Mouse (Mus musculus) heart, embryonic 12.5 days (tissue): ENCODE results near the gene Tnip3. TPM values are rescaled to one million over a fixed set of nuclear protein-coding genes. Genes with fewer than 3 reads are reported as not detected.
A peak's percentile ranks its signal among the peaks of the same experiment; 100 is the strongest.

Experiments
- ATAC-seq: fragments of 200-750 bp; cut with Nextera tagmentation; 2 replicates; pipeline ENCODE4 v1.8.0; 2017; ENCODE audit warnings: moderate TSS enrichment, moderate library complexity; ENCODE audit not compliant: insufficient number of reproducible peaks, low FRiP score
- H3K27ac ChIP-seq: fragments of 300-500 bp; sonication (generic); 2 replicates; pipeline ENCODE4 v1.5.1; 2016; ENCODE audit warnings: mild to moderate bottlenecking, moderate library complexity; ENCODE audit not compliant: poor library complexity, severe bottlenecking
- H3K27me3 ChIP-seq: fragments of 300-500 bp; sonication (generic); replicated peaks from 2 replicates; pipeline ENCODE4 v1.6.1; 2016; ENCODE audit warnings: mild to moderate bottlenecking, moderate library complexity
- H3K36me3 ChIP-seq: fragments of 300-500 bp; sonication (generic); 2 replicates; pipeline ENCODE4 v1.6.1; 2016; ENCODE audit warnings: mild to moderate bottlenecking, moderate library complexity
- H3K4me1 ChIP-seq: fragments of 300-500 bp; sonication (generic); replicated peaks from 2 replicates; pipeline ENCODE4 v1.6.1; 2016; ENCODE audit warnings: mild to moderate bottlenecking
- H3K4me2 ChIP-seq: fragments of 300-500 bp; sonication (generic); 2 replicates; pipeline ENCODE4 v1.6.1; 2016; ENCODE audit warnings: mild to moderate bottlenecking, moderate library complexity
- H3K4me3 ChIP-seq: fragments of 300-500 bp; sonication (generic); 2 replicates; pipeline ENCODE4 v1.5.1; 2016; ENCODE audit warnings: mild to moderate bottlenecking
- H3K9ac ChIP-seq: fragments of 300-500 bp; sonication (generic); 2 replicates; pipeline ENCODE4 v1.6.1; 2016; ENCODE audit warnings: mild to moderate bottlenecking, moderate library complexity
- H3K9me3 ChIP-seq: fragments of 300-500 bp; sonication (generic); replicated peaks from 2 replicates; pipeline ENCODE4 v1.6.1; 2016; ENCODE audit warnings: mild to moderate bottlenecking, moderate library complexity
- WGBS: fragments of 180-500 bp; shearing (Covaris S2); methylation state at CpG from one replicate; pipeline ENCODE4 v1.1.7; 2016; 5-methylcytosine and 5-hydroxymethylcytosine counted together
- polyA plus RNA-seq: library from polyadenylated mRNA; unstranded; fragments of >200 nt; fragmentation: Nextera tagmentation; extraction: Ambion mirVana; gene quantifications from 2 replicates; pipeline ENCODE4 v1.2.1, GENCODE M21; 2016

The Tnip3 gene
- polyA plus RNA-seq, 1 experiment from 2014 or later: 0.20 TPM

- Histone ChIP-seq H3K27me3 (no peaks in the 10 kb centered on the region), H3K9me3 (no peaks in the 10 kb centered on the region), H3K36me3 (no peaks in the 10 kb centered on the region), H3K9ac (no peak overlapping the region), H3K4me3 (no peak overlapping the region), H3K27ac (peak overlapping the region; percentile 76), H3K4me1 (peaks cover 13% of the 10 kb centered on the region), H3K4me2 (no peak overlapping the region)
- ATAC-seq: peak; percentile 67; the same call in 1 of the 2 replicates
These were observed 86.7 kb downstream of the Tnip3 start for GRCm38 (mm10) chr6:65611834-65612233.

- Histone ChIP-seq H3K36me3 (no peaks in the 10 kb centered on the region), H3K4me2 (no peak overlapping the region), H3K4me3 (no peak overlapping the region), H3K9me3 (no peaks in the 10 kb centered on the region), H3K9ac (no peak overlapping the region), H3K27ac (no peak overlapping the region), H3K4me1 (peaks cover 13% of the 10 kb centered on the region), H3K27me3 (no peaks in the 10 kb centered on the region)
- ATAC-seq: no peak
These were observed 88.9 kb downstream of the Tnip3 start for GRCm38 (mm10) chr6:65613924-65614585.

- H3K9ac ChIP-seq: no peak overlapping the region
- no peaks in the 10 kb centered on the region for H3K9me3 ChIP-seq
- H3K36me3 ChIP-seq: no peaks in the 10 kb centered on the region
- no peak overlapping the region for H3K27ac ChIP-seq
- H3K4me2 ChIP-seq: no peak overlapping the region
- 54% methylated on average over 4 of the region's 4 CpGs for WGBS
- no peaks in the 10 kb centered on the region for H3K27me3 ChIP-seq
- no peak overlapping the region for H3K4me3 ChIP-seq
- no peak for ATAC-seq
- H3K4me1 ChIP-seq: peaks cover 13% of the 10 kb centered on the region
These were observed 90.5 kb downstream of the Tnip3 start for GRCm38 (mm10) chr6:65615641-65616040.

- ATAC-seq: no peak
- H3K4me1 ChIP-seq: no peaks in the 10 kb centered on the region
- no peak overlapping the region for H3K4me2 ChIP-seq
These were observed 96.1 kb downstream of the Tnip3 start for GRCm38 (mm10) chr6:65621260-65621659.

GRCm38 (mm10) chr6:65623016-65623715, 98.1 kb downstream of the Tnip3 start:
- no peaks in the 10 kb centered on the region for H3K4me1 ChIP-seq
- ATAC-seq: no peak
- H3K27ac ChIP-seq: no peak overlapping the region
- no peaks in the 10 kb centered on the region for H3K27me3 ChIP-seq
- WGBS: 78% methylated on average over 3 of the region's 3 CpGs
- no peak overlapping the region for H3K4me3 ChIP-seq
- no peak overlapping the region for H3K9ac ChIP-seq
- no peaks in the 10 kb centered on the region for H3K9me3 ChIP-seq
- H3K36me3 ChIP-seq: no peaks in the 10 kb centered on the region
- no peak overlapping the region for H3K4me2 ChIP-seq

More at GRCm38 (mm10) chr6:65621260-65621659, 96.1 kb downstream of the Tnip3 start:
- Histone ChIP-seq H3K27me3 (no peaks in the 10 kb centered on the region), H3K9me3 (no peaks in the 10 kb centered on the region), H3K27ac (no peak overlapping the region), H3K4me3 (no peak overlapping the region), H3K36me3 (no peaks in the 10 kb centered on the region), H3K9ac (no peak overlapping the region)

GRCm38 (mm10) chr6:65630578-65630977, 105.5 kb downstream of the Tnip3 start:
- Histone ChIP-seq H3K9me3 (peaks cover 7% of the 10 kb centered on the region), H3K27me3 (no peaks in the 10 kb centered on the region), H3K4me2 (no peak overlapping the region), H3K4me1 (no peaks in the 10 kb centered on the region), H3K4me3 (no peak overlapping the region), H3K36me3 (no peaks in the 10 kb centered on the region), H3K9ac (no peak overlapping the region), H3K27ac (no peak overlapping the region)
- ATAC-seq: no peak
- 65% methylated on average over 2 of the region's 2 CpGs for WGBS

- Histone ChIP-seq H3K4me3 (no peak overlapping the region), H3K9ac (no peak overlapping the region), H3K36me3 (no peaks in the 10 kb centered on the region), H3K4me1 (no peaks in the 10 kb centered on the region), H3K9me3 (peaks cover 12% of the 10 kb centered on the region), H3K4me2 (no peak overlapping the region), H3K27me3 (no peaks in the 10 kb centered on the region), H3K27ac (no peak overlapping the region)
- no peak for ATAC-seq
- WGBS: 57% methylated on average over 5 of the region's 5 CpGs
These were observed 107.1 kb downstream of the Tnip3 start for GRCm38 (mm10) chr6:65632184-65632583.

GRCm38 (mm10) chr6:65642431-65642830, 117.3 kb downstream of the Tnip3 start:
- peak; percentile 61; the same call in 1 of the 2 replicates for ATAC-seq
- Histone ChIP-seq H3K4me2 (no peak overlapping the region), H3K9ac (no peak overlapping the region), H3K27me3 (no peaks in the 10 kb centered on the region), H3K27ac (no peak overlapping the region; the same call in 1 of the 2 replicates), H3K9me3 (peaks cover 10% of the 10 kb centered on the region; the same call in 1 of the 2 replicates), H3K36me3 (no peaks in the 10 kb centered on the region), H3K4me1 (0 out of 2 replicates have a peak, but pooled peaks cover 4% of the 10 kb centered on the region), H3K4me3 (no peak overlapping the region)

GRCm38 (mm10) chr6:65644110-65644509, 119.0 kb downstream of the Tnip3 start:
- no peaks in the 10 kb centered on the region for H3K36me3 ChIP-seq
- H3K4me1 ChIP-seq: 0 out of 2 replicates have a peak, but pooled peaks cover 4% of the 10 kb centered on the region
- 65% methylated on average over 4 of the region's 4 CpGs for WGBS
- no peak overlapping the region for H3K9ac ChIP-seq
- H3K27ac ChIP-seq: no peak overlapping the region
- H3K9me3 ChIP-seq: peaks cover 2% of the 10 kb centered on the region; the same call in 1 of the 2 replicates
- H3K4me2 ChIP-seq: no peak overlapping the region
- no peak for ATAC-seq
- no peaks in the 10 kb centered on the region for H3K27me3 ChIP-seq
- no peak overlapping the region for H3K4me3 ChIP-seq

- no peak overlapping the region for H3K27ac ChIP-seq
- no peaks in the 10 kb centered on the region for H3K27me3 ChIP-seq
- H3K4me3 ChIP-seq: no peak overlapping the region
- 0 out of 2 replicates have a peak, but pooled peaks cover 4% of the 10 kb centered on the region for H3K4me1 ChIP-seq
- H3K9ac ChIP-seq: no peak overlapping the region
- no peak overlapping the region for H3K4me2 ChIP-seq
- ATAC-seq: no peak
- WGBS: 65% methylated on average over 3 of the region's 3 CpGs
- no peaks in the 10 kb centered on the region for H3K9me3 ChIP-seq
- no peaks in the 10 kb centered on the region for H3K36me3 ChIP-seq
These were observed 121.3 kb downstream of the Tnip3 start for GRCm38 (mm10) chr6:65646408-65646807.

GRCm38 (mm10) chr6:65647731-65648130, 122.6 kb downstream of the Tnip3 start:
- no peak overlapping the region for H3K27ac ChIP-seq
- ATAC-seq: no peak

More at GRCm38 (mm10) chr6:65647731-65648130, 122.6 kb downstream of the Tnip3 start:
- H3K4me2 ChIP-seq: no peak overlapping the region
- 79% methylated on average over 6 of the region's 6 CpGs for WGBS
- no peaks in the 10 kb centered on the region for H3K36me3 ChIP-seq
- no peak overlapping the region for H3K9ac ChIP-seq
- no peaks in the 10 kb centered on the region for H3K9me3 ChIP-seq
- H3K4me3 ChIP-seq: no peak overlapping the region
- H3K27me3 ChIP-seq: no peaks in the 10 kb centered on the region
- no peaks in the 10 kb centered on the region for H3K4me1 ChIP-seq
